Mouse (Mus musculus) ES-CJ7 (cell line): ENCODE measurements around the gene Galnt13.
"Not testable (repeated sequence)": the region's sequence is repeated elsewhere in the genome, so short reads cannot be mapped to it uniquely, and the experiment has no call there.

ENCODE experiments used
- DNase-seq: peaks from one replicate; pipeline ENCODE4 v3.0.0; 2011; ENCODE audit warnings: low read depth, low spot score

Galnt13 gene

DNA sequence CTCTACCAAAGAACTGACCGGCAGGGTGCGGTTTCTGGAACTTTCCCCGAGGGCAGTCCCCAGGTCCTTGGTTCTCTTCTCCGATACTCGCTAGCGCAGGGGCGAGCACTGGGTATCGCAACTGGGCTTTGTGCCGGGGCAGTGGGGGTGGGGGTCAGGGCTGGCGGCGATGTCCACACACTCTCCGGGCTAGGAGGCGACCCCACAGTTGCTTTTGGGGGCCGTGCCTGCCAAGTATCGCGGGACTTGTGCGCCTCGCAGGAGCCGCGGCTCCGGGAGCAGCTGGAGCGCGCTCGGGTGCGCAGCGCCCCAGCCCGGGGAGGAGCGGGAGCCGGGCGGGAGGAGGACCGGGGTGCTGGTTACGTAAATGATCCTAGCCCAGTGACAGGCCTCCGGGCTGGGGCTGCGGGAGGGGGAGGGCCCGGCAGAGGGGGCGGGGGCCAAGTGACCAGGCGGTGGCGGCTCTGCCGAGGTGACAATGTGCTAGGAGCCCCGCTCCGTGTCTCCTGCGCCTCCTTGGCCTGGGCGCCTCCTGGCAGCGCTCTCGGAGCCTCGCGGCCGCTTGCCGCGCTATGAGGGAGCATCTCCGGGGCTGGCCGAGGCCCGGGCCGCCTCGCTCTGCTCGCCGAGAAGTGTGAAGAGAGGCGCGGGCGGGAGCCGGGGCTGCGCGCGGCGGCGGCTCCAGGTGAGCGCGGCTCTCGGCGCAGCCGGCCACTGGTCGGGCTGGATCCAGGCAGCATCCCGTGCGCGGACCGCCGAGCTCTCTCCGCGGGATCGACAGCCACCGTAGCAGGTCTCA lies at the start of gene Galnt13:
Gene Galnt13 (plus strand): TSS at position 381 of the 799 bp plus-strand sequence.
- DNase-seq: peak; percentile 69

DNA sequence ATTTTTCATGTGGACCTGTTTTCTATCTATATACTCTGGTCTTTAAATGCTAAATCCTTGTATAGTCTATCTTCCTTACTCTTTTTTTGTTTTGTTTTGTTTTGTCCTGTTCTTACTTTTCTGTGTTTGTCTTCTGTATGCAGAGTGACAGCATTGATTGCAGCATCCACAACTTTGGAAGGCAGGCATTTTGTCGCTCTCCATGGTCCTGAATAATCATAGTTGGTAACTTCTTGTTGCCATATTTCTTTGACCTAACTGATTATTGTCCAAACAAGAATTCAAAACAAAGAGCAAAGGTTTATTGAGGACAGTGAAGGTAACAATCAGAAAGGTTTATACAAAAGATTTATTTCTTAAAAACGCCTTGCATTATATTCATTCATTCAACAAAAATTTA lies 5.1 kb upstream of the Galnt13 start:
- peak; percentile 8 for DNase-seq

DNA sequence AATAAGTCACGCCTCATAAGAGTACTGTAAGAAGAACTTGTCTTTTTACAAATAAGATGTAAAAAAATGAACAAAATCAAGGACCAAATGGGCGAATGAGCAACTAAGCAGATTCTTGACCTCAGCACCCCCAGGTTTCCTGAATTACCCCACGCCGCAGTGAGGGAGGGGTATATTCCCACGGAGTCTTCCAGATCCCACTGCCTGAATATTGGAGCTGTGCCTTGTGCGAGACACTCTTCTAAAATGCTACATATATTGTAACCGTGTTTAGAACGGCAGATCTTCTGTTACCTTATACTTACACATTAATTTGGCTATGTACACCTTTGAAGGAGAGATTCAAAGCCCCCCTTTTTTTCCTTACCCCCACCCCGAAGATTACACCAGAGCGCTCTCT lies 737 bp upstream of the Galnt13 start:
- DNase-seq: no peak

DNA sequence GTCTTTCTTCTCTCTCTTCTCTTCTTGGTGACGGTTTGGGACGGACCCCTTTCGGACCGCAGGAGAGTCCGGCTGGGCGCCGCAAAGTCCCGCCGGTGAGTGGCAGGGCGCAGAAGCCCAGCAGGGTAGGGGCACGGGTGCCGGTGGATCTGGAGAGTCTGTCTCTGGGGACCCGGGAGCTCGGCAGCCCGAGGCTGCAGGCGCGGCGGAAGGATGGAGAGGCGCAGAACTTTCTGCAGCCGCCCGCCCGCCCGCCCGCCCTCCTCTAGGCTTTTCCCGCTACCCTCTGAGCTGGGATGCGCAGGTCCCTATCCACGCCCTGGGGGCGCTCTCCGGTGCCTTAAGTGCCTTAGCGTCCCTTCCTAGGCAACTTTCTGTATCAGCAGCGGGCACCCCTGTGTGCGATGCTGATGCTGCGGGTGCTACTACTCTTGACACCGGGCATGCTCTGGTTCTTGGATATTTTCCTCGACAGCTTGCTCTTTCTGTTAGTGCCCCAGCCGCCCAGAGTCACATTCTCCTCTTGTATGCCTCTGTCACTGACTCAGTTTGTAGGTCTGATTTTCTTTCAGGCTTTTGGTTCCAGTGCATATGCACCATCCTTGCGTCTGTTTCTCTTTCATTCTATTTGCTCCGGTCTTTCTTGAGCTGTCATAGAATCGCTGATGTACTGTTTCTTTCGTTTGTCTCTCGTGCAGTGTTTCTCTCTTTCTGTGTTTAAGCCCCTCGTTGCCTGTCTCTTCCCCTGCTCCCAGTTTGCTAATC lies 801 bp downstream of the Galnt13 start:
- peak; percentile 64 for DNase-seq

DNA sequence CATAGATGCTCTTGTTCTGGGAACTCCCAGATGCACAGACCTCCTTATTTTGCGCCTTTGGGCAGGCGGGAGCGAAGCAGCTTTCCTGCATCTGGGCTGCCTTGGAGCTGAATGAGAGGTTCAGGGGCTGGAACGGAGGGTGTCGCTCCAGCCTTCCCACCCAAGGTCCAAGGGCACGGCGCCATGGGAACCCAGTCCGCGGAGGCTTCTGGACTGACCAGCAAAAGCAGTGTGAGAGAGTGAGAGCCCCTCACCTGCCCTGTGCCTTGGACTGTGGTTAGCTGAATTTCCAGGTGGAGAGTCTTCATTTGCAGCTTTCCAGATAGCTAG lies 1.3 kb downstream of the Galnt13 start:
- DNase-seq: peak; percentile 3

DNA sequence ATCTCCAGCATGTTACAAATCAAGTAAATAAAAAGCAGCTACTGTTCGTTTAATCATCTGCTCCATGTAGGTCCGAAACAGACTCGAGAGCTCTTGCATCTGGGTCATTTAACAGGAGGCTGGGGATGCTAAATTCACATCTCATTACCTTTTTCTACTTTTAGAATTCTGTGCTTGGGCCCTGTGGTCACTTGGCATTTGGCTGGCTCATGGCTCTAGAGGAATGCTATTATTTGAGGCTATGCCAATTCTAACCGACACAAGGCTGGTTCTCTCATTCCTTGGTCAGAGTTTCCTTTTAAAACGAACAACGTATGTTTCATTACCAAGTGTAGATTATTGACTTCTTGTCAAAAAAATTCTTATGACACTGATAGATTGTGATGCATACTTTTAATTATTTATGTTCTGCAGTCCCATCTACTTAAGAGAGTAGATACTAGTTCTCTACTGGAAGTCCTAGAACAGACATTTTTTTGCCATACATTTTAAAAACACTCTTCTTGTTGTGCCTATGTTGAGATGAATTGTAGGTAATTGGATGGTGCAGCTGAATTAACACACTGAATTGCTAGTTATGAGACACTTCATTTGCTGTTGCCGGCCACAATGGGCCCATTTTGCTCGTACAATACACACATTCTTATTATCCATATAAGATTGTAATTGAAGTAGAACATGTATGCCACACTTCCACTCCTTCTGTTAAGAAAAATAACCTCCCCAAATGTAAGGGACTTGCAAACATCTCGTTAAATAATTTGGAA lies 6.8 kb downstream of the Galnt13 start:
- no peak for DNase-seq

DNA sequence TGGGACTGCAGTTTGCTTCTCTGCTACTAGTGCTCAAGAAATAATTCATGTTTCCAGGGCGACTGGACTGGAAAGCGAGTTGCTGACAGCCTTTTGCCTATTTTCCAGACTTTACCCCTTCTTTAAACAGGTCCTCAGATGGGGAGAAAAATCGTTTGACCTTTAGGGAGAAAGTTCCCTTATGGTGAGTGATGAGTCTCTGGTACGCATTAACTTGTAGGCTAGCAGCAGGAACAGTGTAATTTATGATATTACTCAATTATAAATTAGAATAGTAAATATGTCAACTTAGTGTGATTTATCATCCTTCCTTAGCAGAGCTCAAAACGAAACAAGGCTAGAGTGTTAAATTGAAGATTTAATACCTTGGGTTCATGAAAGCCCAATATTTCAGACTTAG lies 47.3 kb downstream of the Galnt13 start:
- DNase-seq: no peak

DNA sequence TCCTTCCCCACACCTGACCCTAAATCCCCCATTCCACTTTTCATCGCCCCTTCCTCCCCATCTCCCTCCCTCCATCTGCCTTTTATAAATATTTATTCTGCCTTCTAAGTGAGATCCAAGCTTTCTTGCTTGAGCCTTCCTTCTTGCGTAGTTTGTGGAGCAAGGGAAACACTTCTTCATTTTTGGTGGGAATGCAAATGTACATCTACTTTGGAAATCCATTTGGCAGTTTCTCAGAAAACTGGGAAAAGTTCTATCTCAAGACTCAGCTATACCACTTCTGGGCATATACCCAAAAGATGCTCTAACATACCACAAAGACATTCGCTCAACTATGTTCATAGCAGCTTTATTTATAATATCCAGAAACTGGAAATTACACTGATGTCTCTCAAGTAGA lies 86.9 kb downstream of the Galnt13 start:
- no peak for DNase-seq

DNA sequence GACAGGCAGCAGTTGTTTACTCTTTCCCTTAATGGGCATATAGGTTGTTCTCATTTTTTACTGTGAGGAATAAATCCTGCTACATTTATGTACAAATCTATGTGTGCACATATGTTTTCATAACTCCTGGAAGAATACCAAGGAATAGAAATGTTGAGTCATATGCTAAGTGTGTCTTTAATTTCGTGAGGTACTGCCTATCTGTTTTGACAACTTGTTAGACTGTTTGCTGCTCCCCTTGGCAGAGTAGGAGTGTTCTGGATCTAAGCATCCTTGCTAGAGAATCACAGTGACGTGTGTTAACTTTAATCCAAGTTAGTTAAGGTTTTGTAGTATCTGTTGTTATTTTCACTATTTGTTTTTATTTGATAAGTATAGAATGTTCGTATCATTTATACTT lies 91.0 kb downstream of the Galnt13 start:
- no peak for DNase-seq

DNA sequence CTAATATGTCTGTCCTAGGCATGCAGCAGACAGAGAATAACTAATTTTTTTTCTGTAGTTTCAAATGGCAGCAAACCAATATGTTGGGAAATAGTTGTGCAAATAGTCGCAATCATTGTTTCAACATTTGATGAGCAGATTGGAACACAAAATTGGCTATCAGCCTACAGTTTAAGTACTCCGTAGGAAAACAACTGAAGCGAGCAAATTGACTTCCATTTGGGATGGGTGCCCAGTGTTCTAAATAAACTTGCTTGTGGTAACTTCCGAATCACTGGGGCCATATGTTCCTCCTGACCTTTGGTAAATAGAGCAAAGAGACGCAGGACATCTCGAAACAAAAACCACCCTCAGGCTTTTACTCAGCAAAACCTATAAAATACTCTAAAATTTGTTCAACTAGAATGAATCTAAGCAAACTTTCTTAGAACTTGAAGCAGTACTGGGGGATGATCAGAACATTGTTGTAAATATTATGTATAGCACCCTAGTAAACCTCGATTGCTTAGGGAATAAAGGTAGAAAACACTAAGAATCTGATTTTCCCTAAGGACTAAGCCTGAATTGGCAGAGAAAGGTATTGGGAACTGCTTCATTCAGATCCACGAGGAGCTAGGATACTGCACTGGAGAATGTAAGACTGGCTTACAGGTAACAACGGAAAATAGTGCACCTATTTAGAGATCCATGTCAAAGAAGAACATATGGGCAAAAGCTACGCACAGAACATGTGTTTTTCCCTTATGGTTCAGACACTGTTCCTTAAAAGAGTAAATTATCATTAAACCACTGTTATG lies 122.4 kb downstream of the Galnt13 start:
- DNase-seq: no peak

DNA sequence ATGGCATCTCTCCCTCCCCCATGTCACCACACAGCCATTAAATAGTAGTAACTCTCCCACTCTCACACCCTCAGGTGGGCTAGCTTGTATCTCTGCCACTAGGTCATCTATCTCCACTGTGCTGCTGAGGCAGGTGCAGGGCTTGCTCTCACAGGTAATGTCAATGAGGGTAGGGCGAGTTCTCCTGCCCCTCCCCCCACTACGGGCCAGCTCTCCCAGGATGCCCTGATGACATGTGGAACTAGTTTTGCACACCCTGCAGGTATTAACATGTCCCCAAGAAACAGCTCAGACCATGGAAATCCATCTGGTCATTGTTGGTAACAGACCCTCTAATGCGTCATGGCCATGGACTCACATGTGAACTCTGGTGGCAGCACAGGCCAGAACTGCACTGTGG lies 129.0 kb downstream of the Galnt13 start:
- no peak for DNase-seq

DNA sequence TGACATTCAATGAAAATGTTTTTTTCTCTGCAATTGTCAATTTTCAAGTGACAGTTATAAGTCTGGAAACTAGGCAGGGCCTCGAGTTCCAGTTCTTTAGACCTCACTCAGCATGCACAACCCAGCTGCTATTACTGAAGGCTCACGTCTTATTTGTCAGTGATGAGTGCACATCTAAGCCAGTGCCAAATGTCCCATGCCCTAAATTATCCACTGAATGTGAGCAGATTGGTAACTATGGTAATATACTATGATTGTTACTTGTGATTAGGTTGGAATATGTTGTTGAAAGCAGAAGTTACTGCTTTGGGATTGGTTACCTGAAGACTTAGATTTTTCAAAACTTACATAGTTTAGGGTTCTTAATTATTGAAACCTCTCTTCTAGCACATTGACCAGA lies 131.1 kb downstream of the Galnt13 start:
- no peak for DNase-seq

DNA sequence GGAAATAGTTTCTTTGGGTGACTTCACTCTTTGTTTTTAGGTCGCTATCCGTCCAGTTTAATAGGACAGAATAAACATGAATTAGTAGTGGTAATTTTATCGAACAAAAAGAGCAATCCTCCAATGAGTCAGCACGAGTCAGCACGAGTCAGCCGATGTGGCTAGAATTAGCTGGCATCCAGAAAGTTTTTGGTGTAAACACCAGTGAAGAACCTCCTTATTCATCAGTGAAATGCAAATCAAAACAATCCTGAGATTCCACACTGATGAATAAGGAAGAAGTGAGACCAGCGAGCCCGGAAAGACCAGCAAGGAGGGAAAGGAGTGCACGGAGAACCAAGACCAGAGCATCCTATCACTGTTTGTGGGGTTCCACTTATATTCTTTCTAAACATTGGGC lies 131.5 kb downstream of the Galnt13 start:
- no peak for DNase-seq

DNA sequence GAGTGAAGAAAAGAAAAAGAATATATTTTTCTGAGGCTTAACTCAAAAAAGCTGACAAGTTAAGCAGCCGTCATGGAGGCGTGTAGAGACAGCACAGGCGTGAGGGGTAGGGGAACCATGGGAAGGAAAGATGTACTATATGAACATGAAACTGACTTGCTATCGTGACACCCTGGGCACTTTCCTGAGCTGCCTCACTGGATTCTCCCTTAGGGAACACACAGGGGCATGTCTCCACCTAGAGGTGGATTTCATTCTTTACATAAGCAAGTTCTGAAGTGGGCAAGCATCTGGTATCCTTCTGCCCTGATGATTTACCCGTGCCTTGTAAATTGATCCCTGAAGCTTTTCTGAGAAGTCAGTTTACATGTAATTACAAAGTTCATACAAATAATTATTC lies 277.7 kb downstream of the Galnt13 start:
- DNase-seq: not testable (repeated sequence)

DNA sequence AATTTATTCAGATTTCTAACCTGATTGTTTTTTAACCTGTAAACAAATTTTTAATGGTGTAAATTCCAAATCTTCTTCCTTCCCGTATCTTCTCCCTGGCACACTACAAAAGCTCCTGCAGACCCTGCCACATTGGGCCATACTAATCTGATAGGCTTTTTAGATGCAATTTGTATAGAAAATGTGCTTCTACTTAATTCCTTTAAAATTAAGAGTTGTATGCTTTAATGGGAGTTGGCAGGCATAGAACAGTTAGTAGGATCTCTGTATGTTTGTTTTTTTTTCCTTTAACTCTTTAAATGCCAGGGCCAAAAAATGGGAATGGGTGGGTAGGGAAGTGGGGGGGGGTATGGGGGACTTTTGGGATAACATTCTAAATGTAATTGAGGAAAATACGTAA lies 315.1 kb downstream of the Galnt13 start:
- no peak for DNase-seq

DNA sequence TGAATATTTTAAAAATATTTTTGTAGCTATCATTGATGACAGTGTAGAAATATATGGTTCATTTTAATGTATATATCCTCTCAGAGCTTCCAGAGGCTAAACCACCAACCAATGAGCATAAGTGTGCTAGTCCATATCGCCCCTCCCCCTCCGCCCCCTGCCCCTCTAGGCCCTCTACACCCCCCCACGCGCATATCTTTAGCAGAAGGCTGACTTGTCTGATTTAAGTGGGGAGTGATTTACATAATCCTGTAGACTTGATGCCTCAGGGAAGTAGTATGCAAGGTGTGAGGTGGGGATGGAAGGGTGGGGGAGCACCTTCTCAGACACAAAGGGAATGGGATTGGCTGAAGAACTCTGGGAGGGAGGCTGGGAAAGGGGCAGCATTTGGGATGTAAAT lies 323.7 kb downstream of the Galnt13 start:
- peak; percentile 30 for DNase-seq

DNA sequence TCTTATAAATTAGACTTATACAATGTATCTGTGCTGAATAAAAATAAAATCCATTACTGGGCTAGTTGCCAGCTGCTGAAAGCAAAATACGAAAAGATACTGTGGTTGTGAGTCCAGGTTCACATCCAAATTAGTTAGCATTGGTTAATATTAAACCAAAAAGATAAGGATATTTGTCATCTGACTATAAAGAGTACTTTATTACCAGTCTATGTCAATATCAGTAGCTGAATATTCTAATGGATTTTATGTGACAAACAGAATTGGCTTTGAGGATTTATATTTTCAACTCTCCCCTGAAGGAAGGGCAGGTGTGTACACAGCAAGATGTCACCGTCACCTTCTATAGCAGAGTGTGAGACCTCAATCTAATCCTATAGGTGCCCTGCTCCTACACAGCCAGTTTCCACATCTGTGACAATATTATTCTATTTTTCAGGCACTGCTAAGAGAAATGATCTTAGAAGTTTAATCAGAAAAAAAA lies 342.7 kb downstream of the Galnt13 start:
- DNase-seq: no peak

DNA sequence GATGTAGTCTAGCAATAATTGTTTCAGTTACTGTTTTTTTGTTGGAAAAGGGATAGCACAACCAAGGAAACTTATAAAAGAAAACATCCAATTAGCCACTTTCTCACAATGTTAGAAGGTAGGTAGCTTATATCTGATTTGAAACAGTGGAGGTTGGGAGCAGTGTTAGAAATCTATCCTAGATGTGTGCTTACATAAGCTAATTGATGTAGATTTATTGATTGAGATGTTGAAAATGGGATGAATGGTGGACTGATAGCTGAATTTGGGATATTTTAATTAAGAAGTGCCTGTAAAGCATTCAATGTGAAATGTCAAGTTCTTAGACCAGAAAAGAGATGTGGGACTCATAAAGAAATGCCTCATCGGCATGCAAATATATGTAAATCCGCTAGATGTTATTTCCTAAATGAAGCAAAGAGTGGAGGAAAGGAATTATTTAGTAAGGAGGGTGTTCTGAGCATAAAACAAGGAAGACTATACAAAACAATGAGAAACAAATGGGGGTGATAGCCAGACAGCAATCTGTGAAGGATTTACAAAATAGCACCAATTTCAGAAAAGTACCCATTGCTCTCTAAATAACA lies 377.6 kb downstream of the Galnt13 start:
- DNase-seq: no peak

DNA sequence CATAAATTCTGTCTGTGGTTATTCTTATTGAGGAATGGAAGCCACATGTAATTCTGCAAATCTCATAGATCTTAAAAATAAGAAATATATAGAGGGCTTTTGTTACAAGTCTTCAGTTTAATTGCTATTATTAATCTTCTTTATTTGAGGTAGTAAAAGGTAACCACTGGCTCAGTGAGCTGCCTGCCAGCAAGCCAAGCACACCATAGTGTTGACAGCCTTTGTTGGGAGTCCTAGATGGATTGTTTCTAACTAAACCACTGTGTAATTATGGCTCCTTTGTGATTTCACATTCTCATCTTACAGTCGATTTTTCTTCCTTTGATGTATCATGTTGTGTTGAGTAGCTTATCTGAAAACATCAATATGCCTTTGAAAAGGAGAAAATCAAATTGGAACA lies 405.1 kb downstream of the Galnt13 start:
- DNase-seq: no peak

DNA sequence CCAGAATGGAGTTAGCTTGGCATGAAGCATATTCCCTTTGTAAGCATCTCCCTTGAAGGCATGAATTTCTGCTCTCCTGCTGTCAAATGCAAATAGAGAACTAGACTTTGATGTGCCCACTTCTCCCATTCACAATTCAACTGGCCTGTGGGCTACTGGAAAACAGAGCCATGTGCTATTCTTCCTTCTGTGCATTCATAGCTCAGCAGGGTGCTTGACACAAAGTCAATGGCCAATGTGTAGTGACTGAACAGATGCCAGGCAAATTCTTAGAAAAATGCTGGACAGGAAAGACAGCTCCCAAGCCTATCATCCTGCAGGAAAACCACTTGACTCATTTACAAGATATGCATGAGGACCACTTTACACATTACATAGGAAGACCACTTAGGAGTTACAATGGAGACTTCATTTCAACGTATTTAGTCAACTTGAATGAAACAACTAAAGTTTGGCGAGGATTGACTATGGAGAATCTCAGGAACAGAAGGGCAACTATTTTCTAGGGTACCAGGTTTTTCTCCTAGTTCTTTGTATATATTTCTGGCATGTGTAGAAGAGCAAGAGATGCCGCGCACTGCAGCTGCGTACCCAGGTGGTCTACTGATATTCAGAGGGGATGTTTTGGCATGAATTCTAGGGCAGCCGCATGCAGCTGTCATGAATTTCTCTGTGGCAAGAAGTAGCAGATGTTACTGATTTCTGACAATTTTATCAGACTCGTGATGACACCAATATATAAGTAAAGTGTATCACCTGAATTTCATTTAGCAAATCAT lies 470.4 kb downstream of the Galnt13 start:
- DNase-seq: no peak
